Mouse (Mus musculus) cerebellum, adult 9-11 months (tissue): ENCODE results near the gene Ralgps1.
A peak's percentile ranks its signal among the peaks of the same experiment; 100 is the strongest.
"Not testable (repeated sequence)": the region's sequence is repeated elsewhere in the genome, so short reads cannot be mapped to it uniquely, and the experiment has no call there.

ENCODE experiments used
- DNase-seq: peaks from one replicate; pipeline ENCODE4 v3.0.0; 2022

Ralgps1 gene

GRCm38 (mm10) chr2:33360564-33360963, 10.7 kb downstream of the Ralgps1 start:
- DNase-seq = no peak

- no peak for DNase-seq
Observed at GRCm38 (mm10) chr2:33359184-33359583, 12.1 kb downstream of the Ralgps1 start.

GRCm38 (mm10) chr2:33357250-33357838, 13.9 kb downstream of the Ralgps1 start:
- no peak for DNase-seq

- peak; percentile 91 for DNase-seq
Observed at GRCm38 (mm10) chr2:33355558-33355957, 15.7 kb downstream of the Ralgps1 start.

GRCm38 (mm10) chr2:33353432-33353831, 17.9 kb downstream of the Ralgps1 start:
- peak; percentile 14 for DNase-seq

GRCm38 (mm10) chr2:33351449-33351848, 19.8 kb downstream of the Ralgps1 start:
- DNase-seq = peak; percentile 21

GRCm38 (mm10) chr2:33350921-33351320, 20.4 kb downstream of the Ralgps1 start:
- DNase-seq = no peak

GRCm38 (mm10) chr2:33349581-33349980, 21.7 kb downstream of the Ralgps1 start:
- peak; percentile 81 for DNase-seq

- peak; percentile 82 for DNase-seq
Observed at GRCm38 (mm10) chr2:33349081-33349480, 22.2 kb downstream of the Ralgps1 start.

GRCm38 (mm10) chr2:33348260-33348659, 23.0 kb downstream of the Ralgps1 start:
- peak; percentile 34 for DNase-seq

- DNase-seq = peak; percentile 44
Observed at GRCm38 (mm10) chr2:33347607-33348006, 23.7 kb downstream of the Ralgps1 start.

- DNase-seq = peak; percentile 42
Observed at GRCm38 (mm10) chr2:33346749-33347148, 24.5 kb downstream of the Ralgps1 start.

- peak; percentile 24 for DNase-seq
Observed at GRCm38 (mm10) chr2:33345956-33346355, 25.3 kb downstream of the Ralgps1 start.

GRCm38 (mm10) chr2:33345475-33345874, 25.8 kb downstream of the Ralgps1 start:
- no peak for DNase-seq

GRCm38 (mm10) chr2:33343413-33343812, 27.9 kb downstream of the Ralgps1 start:
- no peak for DNase-seq

GRCm38 (mm10) chr2:33342148-33342547, 29.1 kb downstream of the Ralgps1 start:
- DNase-seq = peak; percentile 33

- no peak for DNase-seq
Observed at GRCm38 (mm10) chr2:33335789-33336188, 35.5 kb downstream of the Ralgps1 start.

- no peak for DNase-seq
Observed at GRCm38 (mm10) chr2:33329622-33330021, 41.7 kb downstream of the Ralgps1 start.

- DNase-seq = no peak
Observed at GRCm38 (mm10) chr2:33328941-33329340, 42.3 kb downstream of the Ralgps1 start.

GRCm38 (mm10) chr2:33325359-33325758, 45.9 kb downstream of the Ralgps1 start:
- no peak for DNase-seq

- DNase-seq = no peak
Observed at GRCm38 (mm10) chr2:33323799-33324595, 47.3 kb downstream of the Ralgps1 start.

GRCm38 (mm10) chr2:33323043-33323625, 48.2 kb downstream of the Ralgps1 start:
- DNase-seq = not testable (repeated sequence)

- DNase-seq = no peak
Observed at GRCm38 (mm10) chr2:33321641-33322040, 49.6 kb downstream of the Ralgps1 start.

- no peak for DNase-seq
Observed at GRCm38 (mm10) chr2:33321031-33321430, 50.3 kb downstream of the Ralgps1 start.
